Comparison of ENCODE assay signal across 9 mouse cellular contexts in genomic region chr10:63099521-63099920, GRCm38 (mm10). TPM values are rescaled to one million over a fixed set of nuclear protein-coding genes. Genes with fewer than 3 reads are reported as not detected.
DNase-seq lines count a peak whose midpoint lies in the region; ATAC-seq and TF ChIP-seq lines count a peak whose summit lies in the region.
"Had no signal": no experiment of that assay in that cellular context is flagged by ENCODE, and none has a peak within 500 bp of the region (broad histone marks: within the 10 kb centered on the region; RNA-seq: fewer than 3 reads in every experiment).

Gene Atoh7, plus strand, starts transcription at chr10:63099651.

- WGBS in heart, embryonic 16.5 days = 7% methylated on average over 16 of the region's 16 CpGs
- WGBS in liver, embryonic 16.5 days (ENCODE audit: insufficient replicate concordance) = 18% methylated on average over 16 of the region's 16 CpGs

- no peaks in the 10 kb centered on the region for H3K36me3 ChIP-seq in heart, embryonic 16.5 days (ENCODE audit: control insufficient read depth, insufficient read depth)
- H3K36me3 ChIP-seq in liver, embryonic 16.5 days (ENCODE audit: control insufficient read depth, insufficient read depth) = no peaks in the 10 kb centered on the region

- ATAC-seq in heart, embryonic 16.5 days (replicated peaks; ENCODE audit: extremely low read depth, insufficient read depth, low FRiP score) = no peak
- no peak for ATAC-seq in liver, embryonic 16.5 days (ENCODE audit: low read depth)

- no peaks in the 10 kb centered on the region for H3K9me3 ChIP-seq in heart, embryonic 16.5 days (replicated peaks; ENCODE audit: control insufficient read depth, low read length)
- H3K9me3 ChIP-seq in liver, embryonic 16.5 days (replicated peaks; ENCODE audit: control insufficient read depth, low read length) = no peaks in the 10 kb centered on the region

- H3K4me2 ChIP-seq in heart, embryonic 16.5 days (ENCODE audit: low read depth, low read length) = peak within 1 kb of the TSS; percentile 97
- peak within 1 kb of the TSS; percentile 54 for H3K4me2 ChIP-seq in liver, embryonic 16.5 days (ENCODE audit: low read depth, low read length)

- TF ChIP-seq CTCF in layer of hippocampus, adult 2 months (conservative IDR thresholded peaks at IDR 0.05) = no peak

- peak within 1 kb of the TSS; percentile 65 for H3K4me3 ChIP-seq in layer of hippocampus, adult 2 months
- peak within 1 kb of the TSS; percentile 65 for H3K4me3 ChIP-seq in heart, embryonic 16.5 days (ENCODE audit: low read length)
- peak within 1 kb of the TSS; percentile 47 for H3K4me3 ChIP-seq in liver, embryonic 16.5 days (ENCODE audit: low read depth, low read length)

- peaks cover 4% of the 10 kb centered on the region; the same call in 1 of the 2 replicates for H3K4me1 ChIP-seq in heart, embryonic 16.5 days (ENCODE audit: control insufficient read depth, insufficient read depth, low read length)
- H3K4me1 ChIP-seq in liver, embryonic 16.5 days (ENCODE audit: control insufficient read depth, low read depth, low read length) = no peaks in the 10 kb centered on the region; the same call in 1 of the 2 replicates

- H3K9ac ChIP-seq in heart, embryonic 16.5 days (ENCODE audit: low read length) = peak within 1 kb of the TSS; percentile 75
- no peak within 1 kb of the TSS for H3K9ac ChIP-seq in liver, embryonic 16.5 days (ENCODE audit: low read depth, low read length)

- H3K27me3 ChIP-seq in heart, embryonic 16.5 days (ENCODE audit: control insufficient read depth, insufficient read depth, low read length) = peaks cover 36% of the 10 kb centered on the region
- peaks cover 33% of the 10 kb centered on the region for H3K27me3 ChIP-seq in liver, embryonic 16.5 days (ENCODE audit: control insufficient read depth, insufficient read depth, low read depth, low read length)

- H3K27ac ChIP-seq in layer of hippocampus, adult 2 months = peak within 1 kb of the TSS; percentile 88
- no peak within 1 kb of the TSS for H3K27ac ChIP-seq in heart, embryonic 16.5 days (ENCODE audit: low read length)
- no peak within 1 kb of the TSS for H3K27ac ChIP-seq in liver, embryonic 16.5 days (ENCODE audit: low read length)
- H3K27ac ChIP-seq: macrophage had no signal

- DNase-seq in layer of hippocampus, adult 2 months (ENCODE audit: low spot score in 2 of 2) = peak in 1 of 2 experiments; percentile 25
- no peak for DNase-seq in layer of hippocampus, postnatal 14 days (ENCODE audit: low spot score in 2 of 2)
- peak; percentile 96 for DNase-seq in cerebellum, adult 9-10 months
- DNase-seq in yolk sac, embryonic 10.5 days (ENCODE audit: low spot score) = peak; percentile 2
- no peak for DNase-seq in lung, postnatal 4 days
- DNase-seq in urinary bladder, postnatal 14 days (ENCODE audit: low spot score) = no peak

RNA-seq across cellular contexts. Expression of gene Atoh7, which starts in this region (rescaled TPM):
- 1 to 10 TPM; 1.7 to 2.0 TPM for total RNA-seq in layer of hippocampus, adult 2 months (2021)
- total RNA-seq in layer of hippocampus, postnatal 14 days (2021) = 1 to 10 TPM; 1.3 to 2.7 TPM
- not detected in 2 replicates for polyA plus RNA-seq in heart, embryonic 16.5 days (2015; fragmentation: Nextera tagmentation; extraction: Ambion mirVana)
- not detected in 2 replicates for polyA plus RNA-seq in liver, embryonic 16.5 days (2015; fragmentation: Nextera tagmentation; extraction: Ambion mirVana)
- polyA plus RNA-seq: macrophage had no signal

Comparison
In these comparisons a context has a peak if more than half of its experiments do, and no peak if none do; other contexts are left out.
1. DNase-seq: peak in cerebellum, adult 9-10 months (single experiment) and yolk sac, embryonic 10.5 days (single experiment); none in layer of hippocampus, postnatal 14 days (0 of 2), lung, postnatal 4 days (0 of 2) and urinary bladder, postnatal 14 days (single experiment).
2. Peak in every context shown above with its lines, with median percentiles within 50 percentile points of each other: H3K4me3 ChIP-seq.